Mouse (Mus musculus) liver, embryonic 14.5 days (tissue): ENCODE data around the gene Casd1.

Experiments
- CTCF ChIP-seq: IDR thresholded peaks from 2 replicates; pipeline ENCODE4 v1.5.1; 2016; ENCODE audit warnings: antibody characterized with exemption, low read depth, control low read depth
- EP300 ChIP-seq: IDR thresholded peaks from 2 replicates; pipeline ENCODE4 v1.6.1; 2016; ENCODE audit warnings: antibody characterized with exemption, low read depth

GRCm38 (mm10) chr6:4634804-4635203 is 34.2 kb downstream of the Casd1 start:
- TF ChIP-seq CTCF (no peak), EP300 (no peak)
